Mouse (Mus musculus) cerebellum, adult 9-10 months (tissue): ENCODE data around the gene Gm8369.
"Not testable (repeated sequence)": the region's sequence is repeated elsewhere in the genome, so short reads cannot be mapped to it uniquely, and the experiment has no call there.

Experiments used
- DNase-seq: peaks from one replicate; pipeline ENCODE4 v3.0.0; 2022

Gm8369 gene

GRCm38 (mm10) chr19:11516845-11517244 is 31.1 kb downstream of the Gm8369 start:
- no peak for DNase-seq

GRCm38 (mm10) chr19:11517373-11517772 is 31.6 kb downstream of the Gm8369 start:
- DNase-seq: not testable (repeated sequence)

- DNase-seq: not testable (repeated sequence)
Measured at GRCm38 (mm10) chr19:11518356-11518755, 32.6 kb downstream of the Gm8369 start.

- no peak for DNase-seq
Measured at GRCm38 (mm10) chr19:11520146-11520545, 34.4 kb downstream of the Gm8369 start.

- no peak for DNase-seq
Measured at GRCm38 (mm10) chr19:11533421-11533820, 47.7 kb downstream of the Gm8369 start.

- DNase-seq: no peak
Measured at GRCm38 (mm10) chr19:11533888-11534445, 48.2 kb downstream of the Gm8369 start.

- DNase-seq: no peak
Measured at GRCm38 (mm10) chr19:11536593-11536992, 50.9 kb downstream of the Gm8369 start, which contains the start of gene Ms4a4d. Ms4a4d (plus strand) TSS chr19:11536801.

- DNase-seq: no peak
Measured at GRCm38 (mm10) chr19:11537336-11537735, 51.6 kb downstream of the Gm8369 start.

- not testable (repeated sequence) for DNase-seq
Measured at GRCm38 (mm10) chr19:11540166-11540821, 54.6 kb downstream of the Gm8369 start.

GRCm38 (mm10) chr19:11544383-11544782 is 58.6 kb downstream of the Gm8369 start:
- not testable (repeated sequence) for DNase-seq

- no peak for DNase-seq
Measured at GRCm38 (mm10) chr19:11547911-11548310, 62.2 kb downstream of the Gm8369 start.

GRCm38 (mm10) chr19:11554726-11555125 is 69.0 kb downstream of the Gm8369 start:
- DNase-seq: no peak

- not testable (repeated sequence) for DNase-seq
Measured at GRCm38 (mm10) chr19:11559560-11559959, 73.8 kb downstream of the Gm8369 start.
